Mouse (Mus musculus): ENCODE measurements around the gene Olfm2. TPM values are rescaled to one million over a fixed set of nuclear protein-coding genes. Genes with fewer than 3 reads are reported as not detected.

Gene Olfm2
- 40.8 and 42.9 TPM in 2 replicates for polyA plus RNA-seq (2016; fragmentation: Nextera tagmentation; extraction: Ambion mirVana)

GRCm38 (mm10) chr9:20746017-20746660 is at the start of gene Olfm2:
Gene Olfm2 (minus strand): TSS chr9:20746349.
- H3K4me1 ChIP-seq: peaks cover 34% of the 10 kb centered on the region
- H3K4me2 ChIP-seq (replicated peaks): peak within 1 kb of the TSS; percentile 91
- no peaks in the 10 kb centered on the region for H3K9me3 ChIP-seq
- H3K4me3 ChIP-seq: peak within 1 kb of the TSS; percentile 61
- WGBS: under 1% methylated on average over 32 of the region's 50 CpGs
- no peaks in the 10 kb centered on the region for H3K36me3 ChIP-seq
- peak; percentile 67 for ATAC-seq (ENCODE audit: low FRiP score, low read depth)
- H3K27ac ChIP-seq (replicated peaks): no peak within 1 kb of the TSS
- peaks cover 38% of the 10 kb centered on the region for H3K27me3 ChIP-seq
- peak within 1 kb of the TSS; percentile 70 for H3K9ac ChIP-seq (replicated peaks)

- Histone ChIP-seq H3K4me2 (replicated peaks) (no peak overlapping the region), H3K9me3 (no peaks in the 10 kb centered on the region), H3K4me1 (no peaks in the 10 kb centered on the region), H3K27me3 (no peaks in the 10 kb centered on the region), H3K36me3 (no peaks in the 10 kb centered on the region), H3K27ac (replicated peaks) (no peak overlapping the region), H3K4me3 (no peak overlapping the region), H3K9ac (replicated peaks) (no peak overlapping the region)
- 52% methylated on average over 7 of the region's 7 CpGs for WGBS
- no peak for ATAC-seq (ENCODE audit: low FRiP score, low read depth)
Observed at GRCm38 (mm10) chr9:20794108-20794806, 48.1 kb upstream of the Olfm2 start.

- Histone ChIP-seq H3K36me3 (no peaks in the 10 kb centered on the region), H3K4me3 (no peak overlapping the region), H3K4me1 (no peaks in the 10 kb centered on the region), H3K9me3 (no peaks in the 10 kb centered on the region), H3K4me2 (replicated peaks) (no peak overlapping the region), H3K9ac (replicated peaks) (no peak overlapping the region), H3K27me3 (no peaks in the 10 kb centered on the region), H3K27ac (replicated peaks) (no peak overlapping the region)
- ATAC-seq (ENCODE audit: low FRiP score, low read depth): no peak
- WGBS: 65% methylated on average over 3 of the region's 3 CpGs
Observed at GRCm38 (mm10) chr9:20790345-20790744, 44.2 kb upstream of the Olfm2 start.

- no peak overlapping the region for H3K27ac ChIP-seq (replicated peaks)
- H3K36me3 ChIP-seq: no peaks in the 10 kb centered on the region
- no peak overlapping the region for H3K4me2 ChIP-seq (replicated peaks)
- no peak overlapping the region for H3K4me3 ChIP-seq
- H3K27me3 ChIP-seq: no peaks in the 10 kb centered on the region
- WGBS: 74% methylated on average over 3 of the region's 4 CpGs
- no peaks in the 10 kb centered on the region for H3K4me1 ChIP-seq
- ATAC-seq (ENCODE audit: low FRiP score, low read depth): no peak
- H3K9me3 ChIP-seq: no peaks in the 10 kb centered on the region
- no peak overlapping the region for H3K9ac ChIP-seq (replicated peaks)
Observed at GRCm38 (mm10) chr9:20789651-20790050, 43.5 kb upstream of the Olfm2 start.

- no peak overlapping the region for H3K4me2 ChIP-seq (replicated peaks)
- H3K4me1 ChIP-seq: no peaks in the 10 kb centered on the region
- no peaks in the 10 kb centered on the region for H3K27me3 ChIP-seq
- no peaks in the 10 kb centered on the region for H3K9me3 ChIP-seq
- H3K36me3 ChIP-seq: no peaks in the 10 kb centered on the region
- ATAC-seq (ENCODE audit: low FRiP score, low read depth): no peak
- H3K27ac ChIP-seq (replicated peaks): no peak overlapping the region
- no peak overlapping the region for H3K9ac ChIP-seq (replicated peaks)
- H3K4me3 ChIP-seq: no peak overlapping the region
- WGBS: 81% methylated on average over 8 of the region's 8 CpGs
Observed at GRCm38 (mm10) chr9:20787992-20788391, 41.8 kb upstream of the Olfm2 start.

- H3K9me3 ChIP-seq: 0 out of 2 replicates have a peak, but pooled peaks cover 4% of the 10 kb centered on the region
- 69% methylated on average over 4 of the region's 6 CpGs for WGBS
- no peak overlapping the region for H3K4me2 ChIP-seq (replicated peaks)
- no peaks in the 10 kb centered on the region for H3K27me3 ChIP-seq
- no peak overlapping the region for H3K4me3 ChIP-seq
- H3K9ac ChIP-seq (replicated peaks): no peak overlapping the region
- H3K36me3 ChIP-seq: no peaks in the 10 kb centered on the region
- no peak overlapping the region for H3K27ac ChIP-seq (replicated peaks)
- no peak for ATAC-seq (ENCODE audit: low FRiP score, low read depth)
- H3K4me1 ChIP-seq: no peaks in the 10 kb centered on the region
Observed at GRCm38 (mm10) chr9:20785055-20785454, 38.9 kb upstream of the Olfm2 start.

GRCm38 (mm10) chr9:20781286-20781685 is 35.1 kb upstream of the Olfm2 start:
- no peak overlapping the region for H3K27ac ChIP-seq (replicated peaks)
- ATAC-seq (ENCODE audit: low FRiP score, low read depth): no peak
- no peak overlapping the region for H3K4me2 ChIP-seq (replicated peaks)
- H3K9me3 ChIP-seq: 0 out of 2 replicates have a peak, but pooled peaks cover 4% of the 10 kb centered on the region
- 82% methylated on average over 3 of the region's 3 CpGs for WGBS
- H3K4me1 ChIP-seq: no peaks in the 10 kb centered on the region
- H3K27me3 ChIP-seq: no peaks in the 10 kb centered on the region
- H3K4me3 ChIP-seq: no peak overlapping the region
- no peak overlapping the region for H3K9ac ChIP-seq (replicated peaks)
- no peaks in the 10 kb centered on the region for H3K36me3 ChIP-seq

GRCm38 (mm10) chr9:20765274-20765673 is 19.1 kb upstream of the Olfm2 start:
- no peak overlapping the region for H3K27ac ChIP-seq (replicated peaks)
- H3K27me3 ChIP-seq: no peaks in the 10 kb centered on the region
- no peak overlapping the region for H3K4me3 ChIP-seq
- H3K9ac ChIP-seq (replicated peaks): no peak overlapping the region
- H3K4me2 ChIP-seq (replicated peaks): no peak overlapping the region
- no peak for ATAC-seq (ENCODE audit: low FRiP score, low read depth)
- peaks cover 4% of the 10 kb centered on the region; the same call in 1 of the 2 replicates for H3K4me1 ChIP-seq
- H3K9me3 ChIP-seq: no peaks in the 10 kb centered on the region
- WGBS: 79% methylated on average over 2 of the region's 2 CpGs
- H3K36me3 ChIP-seq: no peaks in the 10 kb centered on the region

- Histone ChIP-seq H3K27ac (replicated peaks) (no peak overlapping the region), H3K4me3 (no peak overlapping the region), H3K9me3 (no peaks in the 10 kb centered on the region), H3K27me3 (no peaks in the 10 kb centered on the region), H3K4me1 (peaks cover 4% of the 10 kb centered on the region; the same call in 1 of the 2 replicates), H3K4me2 (replicated peaks) (no peak overlapping the region), H3K36me3 (no peaks in the 10 kb centered on the region), H3K9ac (replicated peaks) (no peak overlapping the region)
- ATAC-seq (ENCODE audit: low FRiP score, low read depth): no peak
- 94% methylated on average over 1 of the region's 1 CpGs for WGBS
Observed at GRCm38 (mm10) chr9:20763099-20763498, 16.9 kb upstream of the Olfm2 start.

- Histone ChIP-seq H3K4me1 (peaks cover 4% of the 10 kb centered on the region; the same call in 1 of the 2 replicates), H3K4me3 (no peak overlapping the region), H3K9ac (replicated peaks) (no peak overlapping the region), H3K4me2 (replicated peaks) (no peak overlapping the region), H3K9me3 (no peaks in the 10 kb centered on the region), H3K27me3 (no peaks in the 10 kb centered on the region), H3K27ac (replicated peaks) (no peak overlapping the region), H3K36me3 (no peaks in the 10 kb centered on the region)
- no peak for ATAC-seq (ENCODE audit: low FRiP score, low read depth)
- WGBS: 48% methylated on average over 7 of the region's 7 CpGs
Observed at GRCm38 (mm10) chr9:20762197-20762961, 16.2 kb upstream of the Olfm2 start.

- no peak overlapping the region for H3K9ac ChIP-seq (replicated peaks)
- no peak overlapping the region for H3K27ac ChIP-seq (replicated peaks)
- no peaks in the 10 kb centered on the region for H3K36me3 ChIP-seq
- 76% methylated on average over 3 of the region's 3 CpGs for WGBS
- ATAC-seq (ENCODE audit: low FRiP score, low read depth): no peak
- no peak overlapping the region for H3K4me2 ChIP-seq (replicated peaks)
- H3K9me3 ChIP-seq: no peaks in the 10 kb centered on the region
- H3K27me3 ChIP-seq: no peaks in the 10 kb centered on the region
- H3K4me1 ChIP-seq: peaks cover 4% of the 10 kb centered on the region; the same call in 1 of the 2 replicates
- no peak overlapping the region for H3K4me3 ChIP-seq
Observed at GRCm38 (mm10) chr9:20761388-20761787, 15.2 kb upstream of the Olfm2 start.

GRCm38 (mm10) chr9:20760813-20761212 is 14.7 kb upstream of the Olfm2 start:
- Histone ChIP-seq H3K27me3 (no peaks in the 10 kb centered on the region), H3K9me3 (no peaks in the 10 kb centered on the region), H3K4me2 (replicated peaks) (no peak overlapping the region), H3K4me3 (no peak overlapping the region), H3K9ac (replicated peaks) (no peak overlapping the region), H3K4me1 (peaks cover 4% of the 10 kb centered on the region; the same call in 1 of the 2 replicates), H3K27ac (replicated peaks) (no peak overlapping the region), H3K36me3 (no peaks in the 10 kb centered on the region)
- ATAC-seq (ENCODE audit: low FRiP score, low read depth): no peak
- WGBS: 78% methylated on average over 12 of the region's 12 CpGs
